Mouse (Mus musculus) gastrocnemius, adult 18-20 months (tissue): ENCODE data around the gene Tmem255b. TPM values are rescaled to one million over a fixed set of nuclear protein-coding genes. Genes with fewer than 3 reads are reported as not detected.

ENCODE experiments used
- total RNA-seq, 2 experiments: library from RNA; stranded (reverse); gene quantifications; 2 replicates each; pipeline ENCODE4 v1.2.3; 2021

Tmem255b gene
- total RNA-seq, 2 experiments from 2014 or later: 1.3 to 2.8 TPM

Other genes starting within 250 kb of the Tmem255b start
- gene Grtp1, start 234.6 kb upstream of the Tmem255b start, total RNA-seq: 10 to 100 TPM; 11.5 to 15.0 TPM
- 10 to 100 TPM; 59.2 to 95.8 TPM for gene Adprhl1, start 181.0 kb upstream of the Tmem255b start, total RNA-seq
- gene Dcun1d2, start 147.1 kb upstream of the Tmem255b start, total RNA-seq: 10 to 100 TPM; 80.3 to 83.8 TPM
- 10 to 100 TPM; 13.7 to 14.9 TPM for gene Tmco3, start 147.0 kb upstream of the Tmem255b start, total RNA-seq
- 10 to 100 TPM; 45.5 to 54.6 TPM for gene Tfdp1, start 96.4 kb upstream of the Tmem255b start, total RNA-seq
- not detected for gene Atp4b, start 38.4 kb upstream of the Tmem255b start, total RNA-seq
- not detected for gene Grk1, start 30.1 kb upstream of the Tmem255b start, total RNA-seq
- 10 to 100 TPM; 68.0 to 69.5 TPM for gene Gas6, start 59.3 kb downstream of the Tmem255b start, total RNA-seq
- not detected for gene 1700029H14Rik, start 127.3 kb downstream of the Tmem255b start, total RNA-seq
- 1 to 10 TPM; 6.8 to 7.3 TPM for gene Rasa3, start 242.4 kb downstream of the Tmem255b start, total RNA-seq